Mouse (Mus musculus) bone marrow macrophage, adult 2 months (primary cell): Measurements from ENCODE around the gene Gm10721.
"Not testable (repeated sequence)": the region's sequence is repeated elsewhere in the genome, so short reads cannot be mapped to it uniquely, and the experiment has no call there.

Source experiments
- CTCF ChIP-seq: IDR thresholded peaks from 2 replicates; pipeline ENCODE4 v1.5.1; 2012; ENCODE audit warnings: low read depth, mild to moderate bottlenecking, low read length, moderate library complexity
- POLR2A ChIP-seq: IDR thresholded peaks from 2 replicates; pipeline ENCODE4 v1.6.1; 2012; ENCODE audit warnings: mild to moderate bottlenecking, low read depth, low read length, borderline replicate concordance

DNA sequence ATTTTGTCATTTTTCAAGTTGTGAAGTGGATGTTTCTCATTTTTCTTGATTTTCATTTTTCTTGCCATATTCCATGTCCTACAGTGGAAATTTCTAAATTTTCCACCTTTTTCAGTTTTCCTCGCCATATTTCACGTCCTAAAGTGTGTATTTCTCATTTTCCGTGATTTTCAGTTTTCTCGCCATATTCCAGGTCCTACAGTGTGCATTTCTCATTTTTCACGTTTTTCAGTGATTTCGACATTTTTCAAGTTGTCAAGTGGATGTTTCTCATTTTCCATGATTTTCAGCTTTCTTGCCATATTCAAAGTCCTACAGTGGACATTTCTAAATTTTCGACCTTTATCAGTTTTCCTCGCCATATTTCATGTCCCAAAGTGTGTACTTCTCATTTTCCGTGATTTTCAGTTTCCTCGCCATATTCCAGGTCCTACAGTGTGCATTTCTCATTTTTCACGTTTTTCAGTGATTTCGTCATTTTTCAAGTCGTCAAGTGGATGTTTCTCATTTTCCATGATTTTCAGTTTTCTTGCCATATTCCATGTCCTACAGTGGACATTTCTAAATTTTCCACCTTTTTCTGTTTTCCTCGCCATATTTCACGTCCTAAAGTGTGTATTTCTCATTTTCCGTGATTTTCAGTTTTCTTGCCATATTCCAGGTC, 11.2 kb downstream of the Gm10721 start:
- TF ChIP-seq POLR2A, CTCF: not testable (repeated sequence)
